Mouse (Mus musculus): ENCODE results near the gene Ildr2. TPM values are rescaled to one million over a fixed set of nuclear protein-coding genes. Genes with fewer than 3 reads are reported as not detected.

The Ildr2 gene
- polyA plus RNA-seq (2012) = not detected in 2 replicates

DNA sequence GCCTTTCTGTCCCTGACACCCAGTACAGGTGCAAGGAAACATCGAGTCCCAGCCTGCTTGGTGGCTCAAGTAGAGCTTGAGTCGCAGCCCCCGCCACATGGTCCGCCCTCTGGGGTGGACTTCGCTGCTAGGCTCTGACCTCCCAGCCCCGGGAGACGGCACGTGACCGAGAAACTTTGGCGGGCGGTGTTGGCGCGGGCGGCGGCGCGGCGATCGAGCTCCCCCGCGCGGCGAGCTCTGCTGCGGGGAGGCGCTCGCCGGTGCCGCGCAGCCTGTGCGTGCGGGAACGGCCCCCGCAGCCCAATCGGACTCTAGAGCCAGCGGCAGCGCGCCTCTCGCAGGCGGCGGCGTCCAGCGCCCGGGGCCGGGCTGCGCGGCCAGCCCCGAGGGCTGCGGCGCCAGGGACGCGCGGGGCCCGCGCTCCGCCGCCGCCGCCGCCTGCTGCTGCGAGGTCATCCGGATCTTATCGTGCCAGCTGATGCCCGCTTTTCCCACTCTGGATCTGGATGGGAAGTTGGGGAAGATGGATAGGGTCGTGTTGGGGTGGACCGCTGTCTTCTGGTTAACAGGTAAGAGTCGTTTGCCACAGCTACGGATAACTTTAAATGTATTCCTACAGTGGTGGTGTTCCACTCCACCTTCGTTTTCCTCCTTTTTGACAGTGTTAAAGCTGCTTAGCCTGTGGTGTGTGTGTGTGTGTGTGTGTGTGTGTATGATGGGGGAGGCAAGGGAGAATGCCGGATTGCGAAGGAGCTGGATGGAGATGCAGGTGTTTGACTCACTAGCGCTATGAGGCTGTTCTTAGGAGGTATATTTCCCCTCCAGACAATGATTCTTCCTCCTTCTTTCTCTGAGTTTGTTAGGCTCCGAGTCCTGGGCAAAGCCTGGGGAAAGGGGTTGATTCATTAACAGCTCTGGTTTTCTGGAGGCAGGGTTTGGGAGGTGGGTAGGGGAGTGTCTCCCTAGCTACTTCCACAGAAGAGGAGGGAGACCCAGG lies at the start of gene Ildr2:
Gene Ildr2, plus strand, starts transcription at position 242 of the 997 bp plus-strand sequence.
- no peak within 1 kb of the TSS for H3K4me3 ChIP-seq (replicated peaks)
- no peaks in the 10 kb centered on the region for H3K36me3 ChIP-seq (ENCODE audit: control insufficient read depth)
- no peaks in the 10 kb centered on the region for H3K4me1 ChIP-seq (ENCODE audit: control insufficient read depth)
- no peaks in the 10 kb centered on the region for H3K9me3 ChIP-seq (ENCODE audit: control insufficient read depth, low read length)
- H3K27me3 ChIP-seq (ENCODE audit: control insufficient read depth) = peaks cover 49% of the 10 kb centered on the region
- TF ChIP-seq GATA1 (IDR thresholded peaks at IDR 0.05; ENCODE audit: low read length) = no peak
- TF ChIP-seq TAL1 (IDR thresholded peaks at IDR 0.05; ENCODE audit: low read length) = no peak

DNA sequence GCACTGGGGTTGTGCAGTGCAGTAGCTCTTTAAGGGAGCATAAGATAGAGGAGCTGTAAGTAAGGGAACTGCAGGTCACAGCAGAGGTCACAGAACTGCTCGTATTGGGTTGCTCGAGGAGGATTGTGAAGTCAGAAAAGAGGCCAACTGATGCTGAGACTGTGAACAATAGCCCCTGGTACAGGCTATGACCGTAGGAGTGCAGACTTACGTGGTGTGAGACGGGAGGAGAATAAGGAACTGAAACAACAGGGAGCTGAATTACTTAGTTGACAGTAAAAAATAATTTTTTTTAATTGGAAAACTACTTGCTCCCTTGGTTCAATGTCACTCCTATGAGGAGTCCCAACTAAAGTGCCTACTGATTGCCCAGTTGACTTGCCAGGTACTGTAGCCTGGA lies 49.8 kb upstream of the Ildr2 start:
- TF ChIP-seq TAL1 (IDR thresholded peaks at IDR 0.05; ENCODE audit: low read length) = no peak
- TF ChIP-seq GATA1 (IDR thresholded peaks at IDR 0.05; ENCODE audit: low read length) = no peak
- Histone ChIP-seq H3K36me3 (ENCODE audit: control insufficient read depth) (no peaks in the 10 kb centered on the region), H3K4me1 (ENCODE audit: control insufficient read depth) (no peaks in the 10 kb centered on the region), H3K4me3 (replicated peaks) (no peak overlapping the region), H3K27me3 (ENCODE audit: control insufficient read depth) (no peaks in the 10 kb centered on the region), H3K9me3 (ENCODE audit: control insufficient read depth, low read length) (no peaks in the 10 kb centered on the region)

DNA sequence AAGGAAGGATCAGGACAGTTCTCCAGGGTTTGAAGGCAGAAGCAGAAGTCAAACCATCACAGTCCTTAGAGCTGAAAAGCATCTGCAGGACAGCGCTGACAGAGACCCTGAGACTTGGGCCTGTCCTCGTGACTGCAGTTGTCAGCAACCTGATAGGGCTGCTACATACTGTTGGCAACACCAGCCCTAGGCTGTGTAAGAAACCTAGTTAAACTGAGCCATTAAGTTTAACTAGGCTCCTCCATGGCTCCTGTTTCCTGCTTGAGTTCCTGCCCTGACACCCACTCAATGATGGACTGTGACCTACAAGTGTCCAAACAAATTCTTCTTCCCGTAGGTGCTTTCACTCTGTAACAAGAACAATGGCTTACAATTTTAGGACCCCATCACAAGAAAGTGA lies 48.8 kb upstream of the Ildr2 start:
- Histone ChIP-seq H3K27me3 (ENCODE audit: control insufficient read depth) (no peaks in the 10 kb centered on the region), H3K4me1 (ENCODE audit: control insufficient read depth) (no peaks in the 10 kb centered on the region), H3K36me3 (ENCODE audit: control insufficient read depth) (no peaks in the 10 kb centered on the region), H3K4me3 (replicated peaks) (no peak overlapping the region), H3K9me3 (ENCODE audit: control insufficient read depth, low read length) (no peaks in the 10 kb centered on the region)
- TF ChIP-seq TAL1 (IDR thresholded peaks at IDR 0.05; ENCODE audit: low read length) = no peak
- TF ChIP-seq GATA1 (IDR thresholded peaks at IDR 0.05; ENCODE audit: low read length) = no peak

- no peaks in the 10 kb centered on the region for H3K9me3 ChIP-seq (ENCODE audit: control insufficient read depth, low read length)
- no peak overlapping the region for H3K4me3 ChIP-seq (replicated peaks)
- H3K36me3 ChIP-seq (ENCODE audit: control insufficient read depth) = no peaks in the 10 kb centered on the region
- H3K27me3 ChIP-seq (ENCODE audit: control insufficient read depth) = no peaks in the 10 kb centered on the region
- H3K4me1 ChIP-seq (ENCODE audit: control insufficient read depth) = no peaks in the 10 kb centered on the region
- TF ChIP-seq GATA1 (IDR thresholded peaks at IDR 0.05; ENCODE audit: low read length) (no peak), TAL1 (IDR thresholded peaks at IDR 0.05; ENCODE audit: low read length) (no peak)
Observed at GRCm38 (mm10) chr1:166209371-166209770, 44.6 kb upstream of the Ildr2 start.

GRCm38 (mm10) chr1:166214181-166214580 lies 39.8 kb upstream of the Ildr2 start:
- TF ChIP-seq TAL1 (IDR thresholded peaks at IDR 0.05; ENCODE audit: low read length) (no peak), GATA1 (IDR thresholded peaks at IDR 0.05; ENCODE audit: low read length) (no peak)
- H3K36me3 ChIP-seq (ENCODE audit: control insufficient read depth) = no peaks in the 10 kb centered on the region
- no peaks in the 10 kb centered on the region for H3K4me1 ChIP-seq (ENCODE audit: control insufficient read depth)
- H3K27me3 ChIP-seq (ENCODE audit: control insufficient read depth) = no peaks in the 10 kb centered on the region
- H3K9me3 ChIP-seq (ENCODE audit: control insufficient read depth, low read length) = no peaks in the 10 kb centered on the region
- H3K4me3 ChIP-seq (replicated peaks) = no peak overlapping the region

DNA sequence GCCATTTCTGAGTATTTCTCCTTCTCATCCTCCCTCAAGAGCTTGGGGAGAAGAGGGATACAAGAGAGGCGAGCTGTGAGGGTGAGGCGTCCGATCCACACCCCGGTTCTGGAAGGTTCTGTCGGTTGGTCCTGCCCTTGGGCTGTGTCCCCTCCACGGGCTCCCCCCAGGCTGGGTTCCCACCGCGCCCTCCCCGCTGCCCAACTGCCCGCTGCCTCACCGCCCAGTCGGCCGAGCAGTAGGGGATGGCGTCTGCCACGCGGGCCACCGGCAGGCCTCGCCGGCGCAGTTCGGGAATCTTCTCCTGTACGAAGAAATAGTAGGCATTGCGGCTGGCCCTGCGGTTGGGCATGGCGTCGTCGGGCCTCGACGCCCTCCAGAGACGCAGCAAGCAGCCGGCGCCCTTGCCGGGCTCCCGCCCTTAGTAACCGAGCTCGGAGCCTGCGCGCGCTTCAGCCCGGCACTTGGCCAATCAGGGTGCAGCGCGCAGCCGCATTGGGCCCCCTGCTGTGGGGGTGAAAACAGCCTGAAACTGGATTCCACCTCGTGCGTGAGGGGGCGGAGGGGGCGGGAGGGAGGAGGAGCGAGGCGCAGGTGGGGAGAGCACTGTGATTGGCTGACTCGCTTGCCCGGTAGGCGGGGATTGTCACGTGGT lies 15.5 kb upstream of the Ildr2 start, which contains the start of gene Mael:
Gene Mael, minus strand, starts transcription at position 433 of the 655 bp plus-strand sequence.
- peaks cover 7% of the 10 kb centered on the region for H3K9me3 ChIP-seq (ENCODE audit: control insufficient read depth, low read length)
- no peaks in the 10 kb centered on the region for H3K36me3 ChIP-seq (ENCODE audit: control insufficient read depth)
- no peaks in the 10 kb centered on the region for H3K27me3 ChIP-seq (ENCODE audit: control insufficient read depth)
- H3K4me3 ChIP-seq (replicated peaks) = no peak within 1 kb of the TSS
- TF ChIP-seq GATA1 (IDR thresholded peaks at IDR 0.05; ENCODE audit: low read length) = no peak
- no peak for TF ChIP-seq TAL1 (IDR thresholded peaks at IDR 0.05; ENCODE audit: low read length)
- no peaks in the 10 kb centered on the region for H3K4me1 ChIP-seq (ENCODE audit: control insufficient read depth)

DNA sequence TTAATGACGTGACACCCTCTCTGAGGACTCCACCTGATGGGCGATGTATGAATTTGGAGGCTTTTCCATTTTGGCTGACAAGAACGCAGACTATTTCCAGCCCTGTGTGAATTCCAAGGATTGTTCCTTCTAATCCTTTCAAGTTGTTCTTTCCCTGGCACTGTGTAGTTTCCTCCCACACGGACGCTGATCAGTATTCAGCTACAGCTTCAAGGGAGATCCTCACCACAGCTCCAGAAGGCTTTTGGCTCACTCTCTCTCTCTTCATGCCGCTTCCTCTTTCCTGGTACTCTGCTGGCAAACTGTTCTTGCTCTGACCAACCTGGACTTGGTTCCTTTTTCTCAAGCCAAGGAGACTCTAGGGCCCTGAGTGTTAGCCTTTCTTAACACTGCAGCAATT lies 9.7 kb upstream of the Ildr2 start:
- no peaks in the 10 kb centered on the region for H3K9me3 ChIP-seq (ENCODE audit: control insufficient read depth, low read length)
- H3K27me3 ChIP-seq (ENCODE audit: control insufficient read depth) = no peaks in the 10 kb centered on the region
- H3K4me1 ChIP-seq (ENCODE audit: control insufficient read depth) = no peaks in the 10 kb centered on the region
- no peak for TF ChIP-seq TAL1 (IDR thresholded peaks at IDR 0.05; ENCODE audit: low read length)
- no peak for TF ChIP-seq GATA1 (IDR thresholded peaks at IDR 0.05; ENCODE audit: low read length)
- H3K4me3 ChIP-seq (replicated peaks) = no peak overlapping the region
- H3K36me3 ChIP-seq (ENCODE audit: control insufficient read depth) = no peaks in the 10 kb centered on the region

- TF ChIP-seq GATA1 (IDR thresholded peaks at IDR 0.05; ENCODE audit: low read length) (no peak), TAL1 (IDR thresholded peaks at IDR 0.05; ENCODE audit: low read length) (no peak)
- H3K9me3 ChIP-seq (ENCODE audit: control insufficient read depth, low read length) = no peaks in the 10 kb centered on the region
- peaks cover 49% of the 10 kb centered on the region for H3K27me3 ChIP-seq (ENCODE audit: control insufficient read depth)
- no peak overlapping the region for H3K4me3 ChIP-seq (replicated peaks)
- no peaks in the 10 kb centered on the region for H3K4me1 ChIP-seq (ENCODE audit: control insufficient read depth)
- no peaks in the 10 kb centered on the region for H3K36me3 ChIP-seq (ENCODE audit: control insufficient read depth)
Observed at GRCm38 (mm10) chr1:166255091-166255490, 1.2 kb downstream of the Ildr2 start.

GRCm38 (mm10) chr1:166255651-166256050 lies 1.7 kb downstream of the Ildr2 start:
- TF ChIP-seq GATA1 (IDR thresholded peaks at IDR 0.05; ENCODE audit: low read length) (no peak), TAL1 (IDR thresholded peaks at IDR 0.05; ENCODE audit: low read length) (no peak)
- Histone ChIP-seq H3K36me3 (ENCODE audit: control insufficient read depth) (no peaks in the 10 kb centered on the region), H3K4me3 (replicated peaks) (no peak overlapping the region), H3K9me3 (ENCODE audit: control insufficient read depth, low read length) (no peaks in the 10 kb centered on the region), H3K27me3 (ENCODE audit: control insufficient read depth) (peaks cover 49% of the 10 kb centered on the region), H3K4me1 (ENCODE audit: control insufficient read depth) (no peaks in the 10 kb centered on the region)
